Mouse (Mus musculus) lung, postnatal 0 days (tissue): ENCODE measurements around the gene Clcn7. TPM values are rescaled to one million over a fixed set of nuclear protein-coding genes. Genes with fewer than 3 reads are reported as not detected.
A peak's percentile ranks its signal among the peaks of the same experiment; 100 is the strongest.

ENCODE experiments used
- ATAC-seq: fragments of 200-750 bp; cut with Nextera tagmentation; 2 replicates; pipeline ENCODE4 v1.8.0; 2017; ENCODE audit warnings: moderate library complexity
- DNase-seq: peaks from one replicate; pipeline ENCODE4 v3.0.0-alpha.2; 2016; ENCODE audit warnings: low spot score
- H3K27ac ChIP-seq: fragments of 300-500 bp; sonication (generic); 2 replicates; pipeline ENCODE4 v1.5.1; 2014; ENCODE audit warnings: antibody characterized with exemption, mild to moderate bottlenecking, low read length, mixed read lengths
- H3K27me3 ChIP-seq: fragments of 300-500 bp; sonication (generic); replicated peaks from 2 replicates; pipeline ENCODE4 v1.6.1; 2014; ENCODE audit warnings: low read length, mixed read lengths; ENCODE audit not compliant: insufficient read depth
- H3K36me3 ChIP-seq: fragments of 300-500 bp; sonication (generic); 2 replicates; pipeline ENCODE4 v1.6.1; 2014; ENCODE audit warnings: low read length, mixed read lengths; ENCODE audit not compliant: insufficient read depth
- H3K4me1 ChIP-seq: fragments of 300-500 bp; sonication (generic); 2 replicates; pipeline ENCODE4 v1.6.1; 2014; ENCODE audit warnings: antibody characterized with exemption, low read depth, low read length, mixed read lengths; ENCODE audit not compliant: insufficient read depth
- H3K4me2 ChIP-seq: fragments of 300-500 bp; sonication (generic); replicated peaks from 2 replicates; pipeline ENCODE4 v1.6.1; 2014; ENCODE audit warnings: low read depth, mild to moderate bottlenecking, low read length, moderate library complexity, mixed read lengths
- H3K4me3 ChIP-seq: fragments of 300-500 bp; sonication (generic); 2 replicates; pipeline ENCODE4 v1.5.1; 2014; ENCODE audit warnings: low read depth, low read length
- H3K9ac ChIP-seq: fragments of 300-500 bp; sonication (generic); replicated peaks from 2 replicates; pipeline ENCODE4 v1.6.1; 2014; ENCODE audit warnings: low read depth, mild to moderate bottlenecking
- H3K9me3 ChIP-seq: fragments of 300-500 bp; sonication (generic); 2 replicates; pipeline ENCODE4 v1.6.1; 2016; ENCODE audit warnings: low read length, mixed read lengths
- CTCF ChIP-seq: IDR thresholded peaks from 2 replicates; pipeline ENCODE4 v1.5.1; 2016; ENCODE audit warnings: antibody characterized with exemption, mild to moderate bottlenecking
- EP300 ChIP-seq: IDR thresholded peaks from 2 replicates; pipeline ENCODE4 v1.6.1; 2016; ENCODE audit warnings: antibody characterized with exemption, mild to moderate bottlenecking, control low read depth
- WGBS: fragments of 180-500 bp; shearing (Covaris S2); extraction: QIAGEN DNeasy Blood & Tissue Kit; methylation state at CpG from one replicate; pipeline ENCODE4 v1.1.7; 2014; 5-methylcytosine and 5-hydroxymethylcytosine counted together
- polyA plus RNA-seq: library from polyadenylated mRNA; unstranded; fragments of >200 nt; fragmentation: Nextera tagmentation; extraction: Ambion mirVana; gene quantifications from 2 replicates; pipeline ENCODE4 v1.2.1, GENCODE M21; 2015

Gene Clcn7
- polyA plus RNA-seq, 1 experiment from 2014 or later = 19.2 TPM

- 51% methylated on average over 8 of the region's 8 CpGs for WGBS
- ATAC-seq (peak; percentile 40; the same call in 1 of the 2 replicates), DNase-seq (peak; percentile 35)
- H3K9me3 ChIP-seq = no peaks in the 10 kb centered on the region
- peaks cover 12% of the 10 kb centered on the region; the same call in 1 of the 2 replicates for H3K4me1 ChIP-seq
- peak overlapping the region; percentile 48; the same call in 1 of the 2 replicates for H3K27ac ChIP-seq
- no peak for TF ChIP-seq CTCF
- H3K4me3 ChIP-seq = no peak overlapping the region
- no peaks in the 10 kb centered on the region for H3K27me3 ChIP-seq
- H3K4me2 ChIP-seq = no peak overlapping the region
- no peak overlapping the region for H3K9ac ChIP-seq
- H3K36me3 ChIP-seq = 0 out of 2 replicates have a peak, but pooled peaks cover 2% of the 10 kb centered on the region
Measured at GRCm38 (mm10) chr17:25111739-25112422, 21.3 kb upstream of the Clcn7 start.

GRCm38 (mm10) chr17:25112423-25112810, 20.8 kb upstream of the Clcn7 start:
- no peak for TF ChIP-seq EP300
- no peak for TF ChIP-seq CTCF
- Histone ChIP-seq H3K36me3 (no peaks in the 10 kb centered on the region), H3K4me3 (no peak overlapping the region), H3K4me1 (peaks cover 12% of the 10 kb centered on the region; the same call in 1 of the 2 replicates), H3K4me2 (no peak overlapping the region), H3K9ac (no peak overlapping the region), H3K27ac (0 out of 2 replicates have a peak overlapping the region, but pooled peaks have one; percentile 48), H3K27me3 (no peaks in the 10 kb centered on the region), H3K9me3 (no peaks in the 10 kb centered on the region)
- 62% methylated on average over 3 of the region's 3 CpGs for WGBS
- ATAC-seq (no peak), DNase-seq (no peak)

GRCm38 (mm10) chr17:25114908-25115645, 18.1 kb upstream of the Clcn7 start:
- 7% methylated on average over 23 of the region's 23 CpGs for WGBS
- Histone ChIP-seq H3K27ac (peak overlapping the region; percentile 93), H3K9ac (peak overlapping the region; percentile 37), H3K4me3 (peak overlapping the region; percentile 40), H3K27me3 (no peaks in the 10 kb centered on the region), H3K4me1 (peaks cover 12% of the 10 kb centered on the region; the same call in 1 of the 2 replicates), H3K9me3 (no peaks in the 10 kb centered on the region), H3K36me3 (no peaks in the 10 kb centered on the region), H3K4me2 (peak overlapping the region; percentile 87)
- TF ChIP-seq CTCF (no peak), EP300 (no peak)
- DNase-seq (peak; percentile 68), ATAC-seq (peak; percentile 45)

- Histone ChIP-seq H3K36me3 (no peaks in the 10 kb centered on the region), H3K9ac (peak within 1 kb of the TSS; percentile 37), H3K27ac (peak within 1 kb of the TSS; percentile 93), H3K27me3 (no peaks in the 10 kb centered on the region), H3K4me3 (peak within 1 kb of the TSS; percentile 40), H3K4me2 (peak within 1 kb of the TSS; percentile 87), H3K9me3 (no peaks in the 10 kb centered on the region), H3K4me1 (peaks cover 12% of the 10 kb centered on the region; the same call in 1 of the 2 replicates)
- DNase-seq (peak; percentile 95), ATAC-seq (peak; percentile 94)
- WGBS = 5% methylated on average over 40 of the region's 40 CpGs
- TF ChIP-seq EP300 = no peak
- no peak for TF ChIP-seq CTCF
Measured at GRCm38 (mm10) chr17:25115664-25116432, 17.3 kb upstream of the Clcn7 start, which contains the start of gene Telo2. Telo2 (minus strand) TSS chr17:25115967.

- Histone ChIP-seq H3K27ac (no peak overlapping the region), H3K9ac (no peak overlapping the region), H3K36me3 (no peaks in the 10 kb centered on the region), H3K4me3 (no peak overlapping the region), H3K27me3 (no peaks in the 10 kb centered on the region), H3K9me3 (no peaks in the 10 kb centered on the region), H3K4me2 (no peak overlapping the region), H3K4me1 (peaks cover 12% of the 10 kb centered on the region; the same call in 1 of the 2 replicates)
- DNase-seq (peak; percentile 18), ATAC-seq (no peak)
- 30% methylated on average over 4 of the region's 4 CpGs for WGBS
- no peak for TF ChIP-seq EP300
- TF ChIP-seq CTCF = peak; percentile 61
Measured at GRCm38 (mm10) chr17:25117263-25117662, 15.9 kb upstream of the Clcn7 start.
